Mouse (Mus musculus): Measurements from ENCODE around the gene Rad23a. TPM values are rescaled to one million over a fixed set of nuclear protein-coding genes. Genes with fewer than 3 reads are reported as not detected.

Rad23a gene
- total and polyA plus RNA-seq, 2 experiments from 2014 or later: 62.5 to 90.6 TPM

DNA sequence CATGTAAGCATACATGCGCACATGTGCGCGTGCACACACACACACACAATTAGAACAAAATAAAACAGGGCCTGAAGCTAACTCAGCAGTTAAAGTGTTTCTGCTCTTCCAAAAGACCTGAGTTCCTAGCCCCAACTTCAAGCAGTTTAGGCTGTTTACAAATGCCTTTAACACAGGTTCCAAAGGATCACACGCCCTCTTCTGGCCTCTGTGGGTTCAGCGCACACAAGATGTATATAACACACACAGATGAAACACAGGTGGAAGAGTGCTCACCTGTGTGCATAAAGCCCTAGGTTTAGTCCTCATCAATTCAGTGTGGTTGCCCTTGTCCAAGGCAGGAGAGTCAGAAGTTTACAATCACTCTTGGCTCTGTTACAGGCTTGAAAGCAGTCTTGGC, 34.4 kb downstream of the Rad23a start:
- DNase-seq (ENCODE audit: low spot score) (no peak), ATAC-seq (no peak)
- TF ChIP-seq CTCF (IDR thresholded peaks at IDR 0.05; ENCODE audit: low read depth): no peak
- no peak overlapping the region for H3K4me3 ChIP-seq (ENCODE audit: low read length)
- no peaks in the 10 kb centered on the region for H3K27me3 ChIP-seq (ENCODE audit: insufficient read depth, low read length)
- 0 out of 2 replicates have a peak, but pooled peaks cover under 1% of the 10 kb centered on the region for H3K4me1 ChIP-seq (ENCODE audit: insufficient read depth, low read length)
- no peak overlapping the region for H3K9ac ChIP-seq (replicated peaks; ENCODE audit: low read length)
- no peaks in the 10 kb centered on the region for H3K9me3 ChIP-seq (ENCODE audit: low read length)
- H3K27ac ChIP-seq: no peak overlapping the region
- no peak overlapping the region for H3K4me2 ChIP-seq (ENCODE audit: low read depth, low read length)
- WGBS: 95% methylated on average over 5 of the region's 5 CpGs
- no peaks in the 10 kb centered on the region for H3K36me3 ChIP-seq (ENCODE audit: insufficient read depth, low read length)

DNA sequence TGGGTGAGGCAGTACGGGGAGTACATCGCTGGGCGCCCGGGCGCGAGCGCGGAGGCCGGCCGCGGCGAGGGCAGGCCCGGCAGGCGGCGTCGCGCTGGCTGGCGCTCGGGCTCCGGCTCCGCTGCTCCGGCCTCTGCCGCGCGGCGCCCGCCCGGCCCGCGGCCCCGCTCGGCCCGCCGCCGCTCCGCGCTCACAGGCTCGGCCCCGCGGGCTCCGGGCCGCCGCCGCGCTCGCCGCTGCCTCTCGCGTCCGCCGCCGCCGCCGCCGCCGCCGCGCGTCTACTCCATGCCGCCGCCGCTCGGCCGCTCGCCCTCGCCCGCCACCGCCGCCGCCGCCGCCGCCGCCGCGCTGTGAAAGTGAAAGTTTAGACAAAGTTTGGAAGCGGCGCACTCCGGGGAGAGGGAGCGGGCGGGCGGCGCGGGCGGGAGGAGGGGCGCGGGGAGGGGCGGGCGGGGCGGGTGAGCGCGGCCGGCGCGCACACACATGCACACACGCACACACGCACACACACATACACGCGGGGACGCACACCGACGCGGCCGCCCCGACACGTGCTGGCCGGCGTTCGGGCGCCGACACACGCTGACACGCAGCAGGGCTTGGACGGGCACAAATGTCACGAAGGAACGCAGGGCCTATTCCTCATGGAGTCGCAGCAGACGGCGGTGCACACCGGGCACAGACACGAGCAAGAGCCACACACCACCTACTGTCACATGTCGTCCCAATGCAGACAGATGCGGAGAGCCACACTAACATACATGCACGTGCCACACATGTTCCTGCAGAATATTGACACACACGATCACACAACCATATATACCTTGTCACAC, 40.2 kb downstream of the Rad23a start, which contains the start of gene Nfix:
Gene Nfix (minus strand): TSS at position 346 of the 833 bp plus-strand sequence.
- H3K27me3 ChIP-seq (ENCODE audit: insufficient read depth, low read length): no peaks in the 10 kb centered on the region; the same call in 1 of the 2 replicates
- H3K36me3 ChIP-seq (ENCODE audit: insufficient read depth, low read length): no peaks in the 10 kb centered on the region
- H3K4me2 ChIP-seq (ENCODE audit: low read depth, low read length): peak within 1 kb of the TSS; percentile 80
- no peak for TF ChIP-seq CTCF (IDR thresholded peaks at IDR 0.05; ENCODE audit: low read depth)
- peak; percentile 57 for ATAC-seq
- H3K27ac ChIP-seq: peak within 1 kb of the TSS; percentile 93
- H3K4me1 ChIP-seq (ENCODE audit: insufficient read depth, low read length): 0 out of 2 replicates have a peak, but pooled peaks cover 5% of the 10 kb centered on the region
- 2% methylated on average over 38 of the region's 125 CpGs for WGBS
- peak within 1 kb of the TSS; percentile 97 for H3K9ac ChIP-seq (replicated peaks; ENCODE audit: low read length)
- no peaks in the 10 kb centered on the region for H3K9me3 ChIP-seq (ENCODE audit: low read length)
- DNase-seq (ENCODE audit: low spot score): peak; percentile 74
- H3K4me3 ChIP-seq (ENCODE audit: low read length): peak within 1 kb of the TSS; percentile 83

DNA sequence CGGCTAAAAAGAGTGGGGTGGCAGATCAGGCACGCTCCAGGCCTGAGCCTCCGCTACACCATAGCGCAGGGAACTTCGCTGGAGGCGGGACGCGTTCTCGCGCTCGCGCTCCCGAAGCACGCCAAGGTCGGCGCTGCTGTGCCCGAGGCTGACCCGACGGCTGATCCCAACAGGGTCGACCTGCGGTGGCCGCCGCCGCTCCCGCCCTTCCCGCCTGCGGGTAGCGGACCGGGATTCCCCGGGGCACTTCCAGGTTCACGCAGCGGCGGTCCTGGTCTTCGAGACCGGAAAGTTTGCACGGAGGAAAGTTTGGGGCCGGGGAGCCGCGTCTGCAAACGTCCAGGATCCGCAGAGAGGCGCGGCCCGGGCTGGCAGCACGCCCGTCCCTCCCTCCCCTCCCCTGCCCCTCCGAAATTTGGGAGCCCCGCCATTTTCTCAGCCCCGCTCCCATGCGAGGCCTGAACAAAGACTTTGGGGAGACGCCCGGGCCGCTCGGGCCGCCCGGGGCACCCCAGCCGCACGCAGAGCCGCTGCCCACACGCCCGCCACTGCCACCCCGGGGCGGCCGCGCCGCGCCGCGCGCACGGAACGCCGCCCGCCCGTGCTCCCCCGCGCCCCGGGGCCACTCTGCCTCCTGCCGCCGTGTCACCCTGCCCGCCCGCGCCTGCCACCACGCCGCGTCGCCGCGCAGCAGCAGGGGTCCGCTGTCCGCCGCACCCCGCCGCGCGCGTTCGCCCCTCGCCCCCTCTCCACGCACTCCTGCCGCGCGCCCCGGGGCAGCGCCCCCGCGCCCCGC, 41.1 kb downstream of the Rad23a start:
- Histone ChIP-seq H3K9me3 (ENCODE audit: low read length) (no peaks in the 10 kb centered on the region), H3K27ac (peak overlapping the region; percentile 93), H3K4me1 (ENCODE audit: insufficient read depth, low read length) (peaks cover 12% of the 10 kb centered on the region), H3K36me3 (ENCODE audit: insufficient read depth, low read length) (no peaks in the 10 kb centered on the region), H3K4me3 (ENCODE audit: low read length) (peak overlapping the region; percentile 83), H3K9ac (replicated peaks; ENCODE audit: low read length) (peak overlapping the region; percentile 97), H3K4me2 (ENCODE audit: low read depth, low read length) (peak overlapping the region; percentile 80), H3K27me3 (ENCODE audit: insufficient read depth, low read length) (peaks cover 5% of the 10 kb centered on the region; the same call in 1 of the 2 replicates)
- no peak for TF ChIP-seq CTCF (IDR thresholded peaks at IDR 0.05; ENCODE audit: low read depth)
- ATAC-seq: no peak
- DNase-seq (ENCODE audit: low spot score): peak; percentile 67
- WGBS: under 1% methylated on average over 69 of the region's 108 CpGs

DNA sequence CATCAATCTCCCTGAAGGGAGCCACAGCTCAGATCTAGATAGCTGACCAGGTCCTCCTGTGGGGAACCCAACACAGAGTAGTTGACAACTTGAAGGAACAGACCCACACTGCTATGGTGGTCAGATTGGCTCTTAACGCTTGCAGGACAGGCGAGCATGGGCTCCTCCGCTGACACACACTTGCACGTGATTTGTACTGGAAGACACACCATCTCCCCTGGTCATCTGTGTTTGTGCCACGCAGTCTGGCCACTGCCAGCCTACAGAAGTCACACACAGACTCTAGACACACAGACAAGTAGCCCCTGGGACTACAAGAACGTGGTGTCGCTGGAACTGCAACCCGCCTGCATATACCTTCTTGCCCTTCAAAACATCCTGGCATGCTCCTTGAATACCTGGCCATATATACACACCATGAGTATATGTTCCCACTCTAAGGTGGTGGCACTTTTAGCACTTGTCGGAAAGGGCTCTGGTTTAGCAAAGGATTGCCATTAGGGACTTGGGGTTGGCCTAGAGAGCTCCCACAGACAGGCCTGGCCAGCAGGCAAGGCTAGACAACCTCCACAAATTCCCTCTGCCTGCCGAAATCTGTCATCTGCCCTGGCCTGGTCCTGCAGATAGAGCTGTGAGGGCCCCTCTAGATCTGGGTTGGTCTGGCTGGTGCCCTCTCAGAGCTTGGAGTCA, 41.9 kb downstream of the Rad23a start:
- Histone ChIP-seq H3K9ac (replicated peaks; ENCODE audit: low read length) (peak overlapping the region; percentile 97), H3K9me3 (ENCODE audit: low read length) (no peaks in the 10 kb centered on the region), H3K27me3 (ENCODE audit: insufficient read depth, low read length) (peaks cover 5% of the 10 kb centered on the region; the same call in 1 of the 2 replicates), H3K4me1 (ENCODE audit: insufficient read depth, low read length) (peaks cover 12% of the 10 kb centered on the region), H3K27ac (peak overlapping the region; percentile 93), H3K36me3 (ENCODE audit: insufficient read depth, low read length) (no peaks in the 10 kb centered on the region), H3K4me3 (ENCODE audit: low read length) (peak overlapping the region; percentile 83), H3K4me2 (ENCODE audit: low read depth, low read length) (peak overlapping the region; percentile 80)
- DNase-seq (ENCODE audit: low spot score): no peak
- no peak for TF ChIP-seq CTCF (IDR thresholded peaks at IDR 0.05; ENCODE audit: low read depth)
- WGBS: 33% methylated on average over 10 of the region's 10 CpGs
- no peak for ATAC-seq

DNA sequence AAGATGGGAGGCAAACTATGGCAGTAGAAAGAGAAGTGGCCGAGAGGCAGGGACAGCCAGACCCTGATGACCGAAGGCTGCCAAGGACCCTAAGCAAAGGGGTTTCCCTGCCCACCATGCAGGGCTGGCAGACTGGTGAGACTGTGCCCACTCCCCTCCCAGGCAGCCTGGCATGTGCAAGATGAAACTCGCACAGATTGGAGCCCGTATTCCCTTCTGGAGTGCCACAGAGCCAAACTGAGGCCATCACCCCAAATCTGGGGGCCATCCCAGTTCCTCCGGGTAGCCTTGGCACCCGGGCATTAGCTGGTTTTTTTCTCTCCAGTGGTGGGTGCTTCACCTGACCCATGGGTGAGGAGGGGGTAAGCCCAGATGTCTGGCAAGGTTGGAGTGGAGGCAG, 42.5 kb downstream of the Rad23a start:
- WGBS: 40% methylated on average over 6 of the region's 6 CpGs
- peak overlapping the region; percentile 93 for H3K27ac ChIP-seq
- no peaks in the 10 kb centered on the region for H3K36me3 ChIP-seq (ENCODE audit: insufficient read depth, low read length)
- peak overlapping the region; percentile 97 for H3K9ac ChIP-seq (replicated peaks; ENCODE audit: low read length)
- H3K9me3 ChIP-seq (ENCODE audit: low read length): no peaks in the 10 kb centered on the region
- no peak for TF ChIP-seq CTCF (IDR thresholded peaks at IDR 0.05; ENCODE audit: low read depth)
- ATAC-seq (no peak), DNase-seq (ENCODE audit: low spot score) (peak; percentile 66)
- H3K27me3 ChIP-seq (ENCODE audit: insufficient read depth, low read length): peaks cover 5% of the 10 kb centered on the region; the same call in 1 of the 2 replicates
- peak overlapping the region; percentile 80 for H3K4me2 ChIP-seq (ENCODE audit: low read depth, low read length)
- H3K4me3 ChIP-seq (ENCODE audit: low read length): peak overlapping the region; percentile 83
- H3K4me1 ChIP-seq (ENCODE audit: insufficient read depth, low read length): peaks cover 12% of the 10 kb centered on the region

DNA sequence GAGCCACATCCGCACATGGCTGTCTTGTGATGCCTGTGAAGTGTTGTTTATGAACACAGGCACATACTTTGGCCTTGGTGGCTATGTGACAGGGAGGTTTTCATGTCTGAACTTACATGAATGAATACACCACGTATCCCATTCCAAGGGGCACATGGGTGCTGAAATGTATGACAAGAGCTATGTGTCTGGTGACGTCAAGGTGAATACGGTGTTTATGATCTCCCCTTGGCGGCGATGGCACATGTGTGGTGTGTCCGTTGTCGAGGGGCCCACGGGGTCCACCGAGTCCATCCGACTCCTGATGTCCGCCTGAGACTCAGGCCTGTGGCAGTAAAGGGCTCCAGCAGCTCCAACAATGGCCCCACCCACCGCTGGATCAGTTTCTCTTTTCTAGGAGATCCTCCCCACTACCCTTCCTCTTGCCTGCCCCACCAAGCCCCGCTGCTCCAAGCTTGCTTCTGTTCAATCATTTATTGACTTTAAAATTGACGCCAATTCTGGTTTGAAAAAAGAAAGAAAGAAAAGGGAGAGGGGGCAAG, 43.1 kb downstream of the Rad23a start:
- Histone ChIP-seq H3K4me1 (ENCODE audit: insufficient read depth, low read length) (peaks cover 12% of the 10 kb centered on the region), H3K4me3 (ENCODE audit: low read length) (peak overlapping the region; percentile 83; the same call in 1 of the 2 replicates), H3K27ac (peak overlapping the region; percentile 93), H3K4me2 (ENCODE audit: low read depth, low read length) (peak overlapping the region; percentile 80), H3K27me3 (ENCODE audit: insufficient read depth, low read length) (peaks cover 5% of the 10 kb centered on the region; the same call in 1 of the 2 replicates), H3K9ac (replicated peaks; ENCODE audit: low read length) (peak overlapping the region; percentile 97; the same call in 1 of the 2 replicates), H3K36me3 (ENCODE audit: insufficient read depth, low read length) (no peaks in the 10 kb centered on the region), H3K9me3 (ENCODE audit: low read length) (no peaks in the 10 kb centered on the region)
- TF ChIP-seq CTCF (IDR thresholded peaks at IDR 0.05; ENCODE audit: low read depth): no peak
- ATAC-seq: no peak
- WGBS: 62% methylated on average over 15 of the region's 15 CpGs
- DNase-seq (ENCODE audit: low spot score): no peak
